Mouse (Mus musculus) cerebellum, adult 2 months (tissue): ENCODE measurements around the gene Ntsr2.

Experiments used
- CTCF ChIP-seq: fragments of 200-500 bp; IDR thresholded peaks from 2 replicates; pipeline ENCODE4 v1.5.1; 2011; ENCODE audit warnings: low read depth, mild to moderate bottlenecking, control low read depth, low read length, moderate library complexity, borderline replicate concordance; ENCODE audit not compliant: insufficient read depth
- POLR2A ChIP-seq: fragments of 200-500 bp; IDR thresholded peaks from 2 replicates; pipeline ENCODE4 v1.6.1; 2011; ENCODE audit warnings: low read length, control low read depth, borderline replicate concordance; ENCODE audit not compliant: insufficient read depth

DNA sequence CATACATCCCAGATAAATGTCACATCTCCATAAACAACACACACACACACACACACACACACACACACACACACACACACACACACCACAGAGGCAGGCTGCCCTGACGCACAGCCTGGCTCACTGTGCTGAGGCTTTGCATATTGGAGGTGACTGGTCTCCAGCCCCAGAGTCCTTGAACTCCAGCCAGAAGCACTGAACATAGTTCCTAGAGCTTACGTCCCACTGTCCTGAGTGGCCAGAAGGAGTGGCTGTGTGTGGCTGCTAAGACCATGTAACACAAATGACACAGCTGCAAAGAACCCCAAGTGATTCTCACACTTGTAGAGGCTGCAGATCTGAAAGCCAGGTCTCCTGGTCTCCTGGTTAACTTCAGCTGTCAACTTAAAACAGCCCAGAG lies 8.8 kb downstream of the Ntsr2 start:
- TF ChIP-seq POLR2A (no peak), CTCF (no peak)
